Mouse (Mus musculus): Measurements from ENCODE around the gene Ncaph2. TPM values are rescaled to one million over a fixed set of nuclear protein-coding genes. Genes with fewer than 3 reads are reported as not detected.
A peak's percentile ranks its signal among the peaks of the same experiment; 100 is the strongest.

Ncaph2 gene
- polyA plus RNA-seq, 1 experiment from 2014 or later = 138 TPM

GRCm38 (mm10) chr15:89315190-89315731 lies 40.3 kb upstream of the Ncaph2 start, which contains the start of gene Sbf1:
TSS of gene Sbf1 (minus strand) at chr15:89315311.
- WGBS = under 1% methylated on average over 37 of the region's 37 CpGs

GRCm38 (mm10) chr15:89316146-89316545 lies 39.4 kb upstream of the Ncaph2 start:
- no peaks in the 10 kb centered on the region for H3K36me3 ChIP-seq (ENCODE audit: control insufficient read depth, insufficient read depth)
- no peak overlapping the region for H3K4me2 ChIP-seq (ENCODE audit: low read length)
- H3K4me1 ChIP-seq (replicated peaks; ENCODE audit: control insufficient read depth, insufficient read depth, low read length) = peaks cover 27% of the 10 kb centered on the region
- WGBS = 64% methylated on average over 11 of the region's 11 CpGs
- no peak for ATAC-seq
- no peaks in the 10 kb centered on the region for H3K9me3 ChIP-seq (ENCODE audit: control insufficient read depth, low read length)
- H3K27ac ChIP-seq (ENCODE audit: low read length) = no peak overlapping the region
- H3K4me3 ChIP-seq (replicated peaks; ENCODE audit: low read length) = no peak overlapping the region
- H3K27me3 ChIP-seq (replicated peaks; ENCODE audit: control insufficient read depth, insufficient read depth, low read length) = no peaks in the 10 kb centered on the region
- no peak overlapping the region for H3K9ac ChIP-seq (replicated peaks; ENCODE audit: low read depth, low read length)

More at GRCm38 (mm10) chr15:89315190-89315731, 40.3 kb upstream of the Ncaph2 start, which contains the start of gene Sbf1:
- no peaks in the 10 kb centered on the region for H3K27me3 ChIP-seq (replicated peaks; ENCODE audit: control insufficient read depth, insufficient read depth, low read length)
- peak; percentile 100 for ATAC-seq
- peak within 1 kb of the TSS; percentile 91 for H3K9ac ChIP-seq (replicated peaks; ENCODE audit: low read depth, low read length)
- H3K27ac ChIP-seq (ENCODE audit: low read length) = peak within 1 kb of the TSS; percentile 42; the same call in 1 of the 2 replicates
- H3K9me3 ChIP-seq (ENCODE audit: control insufficient read depth, low read length) = no peaks in the 10 kb centered on the region
- H3K4me2 ChIP-seq (ENCODE audit: low read length) = peak within 1 kb of the TSS; percentile 69
- peak within 1 kb of the TSS; percentile 89 for H3K4me3 ChIP-seq (replicated peaks; ENCODE audit: low read length)
- H3K4me1 ChIP-seq (replicated peaks; ENCODE audit: control insufficient read depth, insufficient read depth, low read length) = peaks cover 36% of the 10 kb centered on the region
- no peaks in the 10 kb centered on the region for H3K36me3 ChIP-seq (ENCODE audit: control insufficient read depth, insufficient read depth)

GRCm38 (mm10) chr15:89321264-89321663 lies 34.3 kb upstream of the Ncaph2 start:
- WGBS = 79% methylated on average over 8 of the region's 8 CpGs
- Histone ChIP-seq H3K9ac (replicated peaks; ENCODE audit: low read depth, low read length) (no peak overlapping the region), H3K27ac (ENCODE audit: low read length) (no peak overlapping the region), H3K27me3 (replicated peaks; ENCODE audit: control insufficient read depth, insufficient read depth, low read length) (0 out of 2 replicates have a peak, but pooled peaks cover 4% of the 10 kb centered on the region), H3K9me3 (ENCODE audit: control insufficient read depth, low read length) (no peaks in the 10 kb centered on the region), H3K4me2 (ENCODE audit: low read length) (no peak overlapping the region), H3K4me3 (replicated peaks; ENCODE audit: low read length) (no peak overlapping the region), H3K4me1 (replicated peaks; ENCODE audit: control insufficient read depth, insufficient read depth, low read length) (0 out of 2 replicates have a peak, but pooled peaks cover 2% of the 10 kb centered on the region), H3K36me3 (ENCODE audit: control insufficient read depth, insufficient read depth) (no peaks in the 10 kb centered on the region)
- no peak for ATAC-seq

GRCm38 (mm10) chr15:89322670-89323522 lies 32.6 kb upstream of the Ncaph2 start, which contains the start of gene Adm2:
TSS of gene Adm2 (plus strand) at chr15:89322720.
- no peak for ATAC-seq

GRCm38 (mm10) chr15:89323656-89324055 lies 31.9 kb upstream of the Ncaph2 start:
- 88% methylated on average over 4 of the region's 4 CpGs for WGBS
- Histone ChIP-seq H3K4me2 (ENCODE audit: low read length) (no peak overlapping the region), H3K4me1 (replicated peaks; ENCODE audit: control insufficient read depth, insufficient read depth, low read length) (0 out of 2 replicates have a peak, but pooled peaks cover 2% of the 10 kb centered on the region), H3K27me3 (replicated peaks; ENCODE audit: control insufficient read depth, insufficient read depth, low read length) (0 out of 2 replicates have a peak, but pooled peaks cover 4% of the 10 kb centered on the region), H3K9me3 (ENCODE audit: control insufficient read depth, low read length) (no peaks in the 10 kb centered on the region), H3K36me3 (ENCODE audit: control insufficient read depth, insufficient read depth) (no peaks in the 10 kb centered on the region), H3K4me3 (replicated peaks; ENCODE audit: low read length) (no peak overlapping the region), H3K27ac (ENCODE audit: low read length) (no peak overlapping the region), H3K9ac (replicated peaks; ENCODE audit: low read depth, low read length) (no peak overlapping the region)
- ATAC-seq = no peak

More at GRCm38 (mm10) chr15:89322670-89323522, 32.6 kb upstream of the Ncaph2 start, which contains the start of gene Adm2:
- WGBS = 10% methylated on average over 26 of the region's 26 CpGs
- H3K4me3 ChIP-seq (replicated peaks; ENCODE audit: low read length) = no peak within 1 kb of the TSS
- no peaks in the 10 kb centered on the region for H3K36me3 ChIP-seq (ENCODE audit: control insufficient read depth, insufficient read depth)
- peak within 1 kb of the TSS; percentile 4; the same call in 1 of the 2 replicates for H3K4me2 ChIP-seq (ENCODE audit: low read length)
- 0 out of 2 replicates have a peak, but pooled peaks cover 2% of the 10 kb centered on the region for H3K4me1 ChIP-seq (replicated peaks; ENCODE audit: control insufficient read depth, insufficient read depth, low read length)
- no peak within 1 kb of the TSS for H3K27ac ChIP-seq (ENCODE audit: low read length)
- 0 out of 2 replicates have a peak, but pooled peaks cover 4% of the 10 kb centered on the region for H3K27me3 ChIP-seq (replicated peaks; ENCODE audit: control insufficient read depth, insufficient read depth, low read length)
- no peaks in the 10 kb centered on the region for H3K9me3 ChIP-seq (ENCODE audit: control insufficient read depth, low read length)
- H3K9ac ChIP-seq (replicated peaks; ENCODE audit: low read depth, low read length) = no peak within 1 kb of the TSS

GRCm38 (mm10) chr15:89326441-89326840 lies 29.1 kb upstream of the Ncaph2 start:
- Histone ChIP-seq H3K4me2 (ENCODE audit: low read length) (no peak overlapping the region), H3K27ac (ENCODE audit: low read length) (no peak overlapping the region), H3K4me3 (replicated peaks; ENCODE audit: low read length) (no peak overlapping the region), H3K9ac (replicated peaks; ENCODE audit: low read depth, low read length) (no peak overlapping the region), H3K9me3 (ENCODE audit: control insufficient read depth, low read length) (no peaks in the 10 kb centered on the region), H3K4me1 (replicated peaks; ENCODE audit: control insufficient read depth, insufficient read depth, low read length) (0 out of 2 replicates have a peak, but pooled peaks cover 2% of the 10 kb centered on the region), H3K36me3 (ENCODE audit: control insufficient read depth, insufficient read depth) (no peaks in the 10 kb centered on the region), H3K27me3 (replicated peaks; ENCODE audit: control insufficient read depth, insufficient read depth, low read length) (0 out of 2 replicates have a peak, but pooled peaks cover 4% of the 10 kb centered on the region)
- 73% methylated on average over 5 of the region's 5 CpGs for WGBS
- ATAC-seq = no peak

GRCm38 (mm10) chr15:89334271-89334670 lies 21.2 kb upstream of the Ncaph2 start, which contains the start of gene Miox:
TSS of gene Miox (plus strand) at chr15:89334398.
- Histone ChIP-seq H3K27me3 (replicated peaks; ENCODE audit: control insufficient read depth, insufficient read depth, low read length) (no peaks in the 10 kb centered on the region), H3K4me1 (replicated peaks; ENCODE audit: control insufficient read depth, insufficient read depth, low read length) (no peaks in the 10 kb centered on the region), H3K4me3 (replicated peaks; ENCODE audit: low read length) (no peak within 1 kb of the TSS), H3K4me2 (ENCODE audit: low read length) (no peak within 1 kb of the TSS), H3K36me3 (ENCODE audit: control insufficient read depth, insufficient read depth) (no peaks in the 10 kb centered on the region), H3K9me3 (ENCODE audit: control insufficient read depth, low read length) (no peaks in the 10 kb centered on the region), H3K9ac (replicated peaks; ENCODE audit: low read depth, low read length) (no peak within 1 kb of the TSS), H3K27ac (ENCODE audit: low read length) (no peak within 1 kb of the TSS)
- WGBS = 89% methylated on average over 7 of the region's 7 CpGs
- ATAC-seq = no peak

GRCm38 (mm10) chr15:89334774-89335537 lies 20.6 kb upstream of the Ncaph2 start:
- Histone ChIP-seq H3K4me1 (replicated peaks; ENCODE audit: control insufficient read depth, insufficient read depth, low read length) (no peaks in the 10 kb centered on the region), H3K9me3 (ENCODE audit: control insufficient read depth, low read length) (no peaks in the 10 kb centered on the region), H3K27me3 (replicated peaks; ENCODE audit: control insufficient read depth, insufficient read depth, low read length) (no peaks in the 10 kb centered on the region), H3K36me3 (ENCODE audit: control insufficient read depth, insufficient read depth) (no peaks in the 10 kb centered on the region), H3K27ac (ENCODE audit: low read length) (no peak overlapping the region), H3K9ac (replicated peaks; ENCODE audit: low read depth, low read length) (no peak overlapping the region), H3K4me3 (replicated peaks; ENCODE audit: low read length) (no peak overlapping the region), H3K4me2 (ENCODE audit: low read length) (no peak overlapping the region)
- ATAC-seq = no peak
- 84% methylated on average over 17 of the region's 17 CpGs for WGBS

Measured in forebrain, embryonic 16.5 days (tissue).